Comparison of ENCODE assay signal across 8 mouse cellular contexts in the genomic region with DNA sequence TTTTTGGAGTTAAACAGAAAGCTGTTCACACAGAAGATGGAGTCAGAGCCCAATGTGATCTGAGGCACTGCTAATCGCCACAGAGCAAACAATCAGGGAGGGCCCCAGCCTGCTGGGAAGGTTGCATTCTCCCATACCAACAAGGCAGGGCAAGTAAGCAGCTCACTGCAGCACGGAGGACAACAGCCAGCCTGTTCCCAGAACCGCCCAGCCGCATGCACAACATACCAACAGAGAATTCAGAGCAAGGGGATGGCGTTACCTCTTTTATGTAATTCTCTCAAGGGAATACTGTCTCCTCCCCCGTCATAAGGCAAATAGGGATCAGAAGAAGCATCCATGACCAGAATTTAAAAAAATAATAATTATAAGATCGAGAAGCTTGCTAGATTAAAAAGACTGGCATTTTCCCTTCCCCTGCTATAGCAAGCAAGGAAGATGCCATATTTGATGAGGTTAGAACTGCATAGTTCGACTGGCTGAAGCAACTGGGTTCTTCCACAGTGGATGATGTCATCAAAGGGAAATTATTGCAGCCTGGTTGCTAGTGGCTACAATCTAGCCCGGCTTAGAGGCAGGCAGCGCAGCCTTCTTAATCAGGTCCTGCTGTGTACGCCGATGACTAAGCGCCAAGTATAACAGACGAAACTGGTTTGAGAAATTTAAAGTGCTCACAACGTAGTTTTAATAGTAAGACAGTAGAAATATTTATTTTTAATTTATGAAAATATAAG. TPM values are rescaled to one million over a fixed set of nuclear protein-coding genes. Genes with fewer than 3 reads are reported as not detected.
DNase-seq lines count a peak whose midpoint lies in the region; ATAC-seq lines count a peak whose summit lies in the region.

No protein-coding gene starts in this region.

- ATAC-seq in heart, embryonic 12.5 days (ENCODE audit: insufficient number of reproducible peaks, low FRiP score), result peak; percentile 96
- peak; percentile 95 for ATAC-seq in kidney, embryonic 16.5 days (ENCODE audit: low FRiP score, low TSS enrichment)
- ATAC-seq in monocyte, adult 5-6 weeks (replicated peaks; ENCODE audit: insufficient number of reproducible peaks, low FRiP score, low TSS enrichment, poor library complexity, severe bottlenecking), result peak; percentile 66; the same call in 1 of the 2 replicates
- ATAC-seq in stomach, embryonic 15.5 days (ENCODE audit: insufficient read depth, low FRiP score, low read depth), result peak; percentile 95

- H3K27ac ChIP-seq in heart, embryonic 12.5 days (ENCODE audit: poor library complexity, severe bottlenecking), result peak overlapping the region; percentile 99
- peak overlapping the region; percentile 83 for H3K27ac ChIP-seq in kidney, embryonic 16.5 days (ENCODE audit: low read length)
- H3K27ac ChIP-seq in stomach, embryonic 15.5 days, result peak overlapping the region; percentile 84

- H3K4me2 ChIP-seq in heart, embryonic 12.5 days, result peak overlapping the region; percentile 78
- peak overlapping the region; percentile 47 for H3K4me2 ChIP-seq in kidney, embryonic 16.5 days (replicated peaks; ENCODE audit: low read depth, low read length)
- H3K4me2 ChIP-seq in stomach, embryonic 15.5 days, result peak overlapping the region; percentile 52

- H3K4me3 ChIP-seq in heart, embryonic 12.5 days, result peak overlapping the region; percentile 63
- H3K4me3 ChIP-seq in kidney, embryonic 16.5 days (ENCODE audit: low read length), result peak overlapping the region; percentile 45
- H3K4me3 ChIP-seq in stomach, embryonic 15.5 days (replicated peaks), result peak overlapping the region; percentile 33

- H3K9ac ChIP-seq in heart, embryonic 12.5 days, result peak overlapping the region; percentile 84
- H3K9ac ChIP-seq in kidney, embryonic 16.5 days (replicated peaks; ENCODE audit: low read length), result peak overlapping the region; percentile 57
- no peak overlapping the region for H3K9ac ChIP-seq in stomach, embryonic 15.5 days

- no peaks in the 10 kb centered on the region for H3K9me3 ChIP-seq in heart, embryonic 12.5 days (replicated peaks)
- no peaks in the 10 kb centered on the region for H3K9me3 ChIP-seq in kidney, embryonic 16.5 days (ENCODE audit: low read length)
- H3K9me3 ChIP-seq in stomach, embryonic 15.5 days, result no peaks in the 10 kb centered on the region

- H3K4me1 ChIP-seq in heart, embryonic 12.5 days (replicated peaks), result peaks cover 17% of the 10 kb centered on the region
- H3K4me1 ChIP-seq in kidney, embryonic 16.5 days (ENCODE audit: insufficient read depth, low read length), result 0 out of 2 replicates have a peak, but pooled peaks cover 15% of the 10 kb centered on the region
- H3K4me1 ChIP-seq in stomach, embryonic 15.5 days, result no peaks in the 10 kb centered on the region

- 1% methylated on average over 15 of the region's 15 CpGs for WGBS in heart, embryonic 12.5 days
- 5% methylated on average over 15 of the region's 15 CpGs for WGBS in kidney, embryonic 16.5 days
- 4% methylated on average over 15 of the region's 15 CpGs for WGBS in stomach, embryonic 15.5 days

- DNase-seq in CD4-positive helper T cell, adult 2 months (ENCODE audit: low read depth, low spot score), result peak; percentile 10
- DNase-seq in c-Kit-negative CD71-positive TER-119-positive erythroid progenitor cells, embryonic 14.5 days (ENCODE audit: low read depth, low spot score), result peak; percentile 93
- peak; percentile 45 for DNase-seq in fat pad, adult 2 months (ENCODE audit: extremely low read depth, low read depth, low spot score)
- peak; percentile 88 for DNase-seq in liver

- H3K27me3 ChIP-seq in heart, embryonic 12.5 days (replicated peaks), result no peaks in the 10 kb centered on the region
- no peaks in the 10 kb centered on the region for H3K27me3 ChIP-seq in kidney, embryonic 16.5 days (ENCODE audit: insufficient read depth, low read length)
- no peaks in the 10 kb centered on the region for H3K27me3 ChIP-seq in stomach, embryonic 15.5 days (replicated peaks)

- H3K36me3 ChIP-seq in heart, embryonic 12.5 days, result no peaks in the 10 kb centered on the region
- H3K36me3 ChIP-seq in kidney, embryonic 16.5 days (ENCODE audit: insufficient read depth, low read length), result no peaks in the 10 kb centered on the region
- H3K36me3 ChIP-seq in stomach, embryonic 15.5 days, result no peaks in the 10 kb centered on the region

RNA-seq across cellular contexts. Expression of gene Clcn3, which starts 28.7 kb away (rescaled TPM):
- 30.6 and 32.3 TPM in 2 replicates for polyA plus RNA-seq in heart, embryonic 12.5 days (2016; fragmentation: Nextera tagmentation; extraction: Ambion mirVana)
- polyA plus RNA-seq in kidney, embryonic 16.5 days (2015; fragmentation: Nextera tagmentation; extraction: Ambion mirVana), result 29.8 and 32.4 TPM in 2 replicates
- 45.9 to 82.4 TPM (median 55.4 TPM) in 3 replicates for total RNA-seq in monocyte, adult 5-6 weeks (2017)
- polyA plus RNA-seq in stomach, embryonic 15.5 days (2015; fragmentation: Nextera tagmentation; extraction: Ambion mirVana), result 28.3 and 29.2 TPM in 2 replicates

RNA-seq across cellular contexts. Expression of gene Nek1, which starts 38.5 kb away (rescaled TPM):
- polyA plus RNA-seq in heart, embryonic 12.5 days (2016; fragmentation: Nextera tagmentation; extraction: Ambion mirVana), result 14.3 and 14.4 TPM in 2 replicates
- polyA plus RNA-seq in kidney, embryonic 16.5 days (2015; fragmentation: Nextera tagmentation; extraction: Ambion mirVana), result 20.4 and 21.6 TPM in 2 replicates
- total RNA-seq in monocyte, adult 5-6 weeks (2017), result 5.9 to 8.8 TPM (median 6.8 TPM) in 3 replicates
- polyA plus RNA-seq in stomach, embryonic 15.5 days (2015; fragmentation: Nextera tagmentation; extraction: Ambion mirVana), result 17.2 and 17.8 TPM in 2 replicates

Comparison
In these comparisons a context has a peak if more than half of its experiments do, and no peak if none do; other contexts are left out.
1. Peak in every context shown above with its lines: DNase-seq, ATAC-seq, H3K4me3 ChIP-seq and H3K27ac ChIP-seq.
2. DNase-seq: peak in every context shown above with its lines; median percentile 93 in c-Kit-negative CD71-positive TER-119-positive erythroid progenitor cells, embryonic 14.5 days; 88 in liver; 45 in fat pad, adult 2 months; 10 in CD4-positive helper T cell, adult 2 months.